Mouse (Mus musculus): ENCODE measurements at regions not wholly inside any gene's neighbourhood (a gene's known extent, or its start where the extent isn't known, plus 50 kb on each side); places are given as distances from the start of the nearest gene placed in this dataset.

GRCm38 (mm10) chr17:88196322-88196721 lies 131.2 kb upstream of the Fbxo11 start:
- TF ChIP-seq CTCF (IDR thresholded peaks at IDR 0.05; ENCODE audit: borderline replicate concordance, extremely low read depth, insufficient read depth, insufficient read length), result no peak
- TF ChIP-seq POLR2A (IDR thresholded peaks at IDR 0.05; ENCODE audit: borderline replicate concordance, extremely low read depth, insufficient read depth, insufficient read length, poor library complexity, severe bottlenecking), result no peak
